Mouse (Mus musculus): ENCODE results near the gene Cdk14. TPM values are rescaled to one million over a fixed set of nuclear protein-coding genes. Genes with fewer than 3 reads are reported as not detected.

The Cdk14 gene
- polyA plus RNA-seq, 1 experiment from 2014 or later: 6.9 TPM

DNA sequence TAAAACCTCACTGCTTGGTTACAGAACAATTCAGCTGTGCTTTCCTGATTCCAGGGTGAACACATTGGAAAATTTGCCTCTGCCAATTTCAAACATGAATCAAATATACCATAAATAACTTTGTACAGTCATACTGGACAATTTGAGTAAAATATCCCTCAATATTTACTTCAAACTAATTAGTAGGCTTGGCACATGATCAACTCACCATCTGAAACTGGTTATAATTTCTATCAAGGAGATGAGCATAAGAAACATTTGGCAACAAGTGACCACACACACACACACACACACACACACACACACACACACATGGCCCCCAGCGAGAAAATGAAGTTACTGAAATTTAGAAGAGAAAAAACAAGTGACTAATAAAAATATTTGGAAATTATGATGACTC is 304.6 kb downstream of the Cdk14 start:
- Histone ChIP-seq H3K27me3 (replicated peaks; ENCODE audit: control insufficient read depth, insufficient read depth, low read length) (no peaks in the 10 kb centered on the region), H3K4me2 (no peak overlapping the region), H3K9me3 (ENCODE audit: control insufficient read depth, low read length) (no peaks in the 10 kb centered on the region), H3K9ac (ENCODE audit: low read depth, low read length) (no peak overlapping the region), H3K27ac (ENCODE audit: low read depth, low read length) (no peak overlapping the region), H3K36me3 (ENCODE audit: control insufficient read depth, insufficient read depth, low read length) (no peaks in the 10 kb centered on the region), H3K4me3 (ENCODE audit: low read depth, low read length) (no peak overlapping the region), H3K4me1 (replicated peaks; ENCODE audit: control insufficient read depth, insufficient read depth, low read length) (no peaks in the 10 kb centered on the region)
- DNase-seq (ENCODE audit: low spot score) (no peak), ATAC-seq (replicated peaks; ENCODE audit: low FRiP score) (no peak)
- WGBS: 82% methylated on average over 1 of the region's 1 CpGs

DNA sequence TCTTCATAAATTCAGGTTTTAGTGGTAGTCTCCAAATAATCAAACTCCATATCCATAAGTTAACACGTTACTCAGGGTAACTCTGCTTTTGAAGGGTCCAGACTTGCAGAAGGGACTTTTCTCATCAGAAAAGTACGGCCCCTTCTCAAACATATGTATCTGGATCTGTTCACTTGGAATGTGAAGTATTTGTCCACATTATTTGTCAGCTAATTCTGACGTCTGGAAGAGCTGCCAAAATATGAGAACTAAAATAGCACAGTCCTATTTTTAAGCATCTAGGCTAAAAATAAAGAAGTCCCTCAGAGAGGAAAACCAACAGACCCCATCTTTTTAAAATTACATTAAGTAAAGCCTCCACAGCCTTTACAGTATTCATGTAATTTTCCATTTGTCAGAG is 310.5 kb downstream of the Cdk14 start:
- H3K4me1 ChIP-seq (replicated peaks; ENCODE audit: control insufficient read depth, insufficient read depth, low read length): no peaks in the 10 kb centered on the region
- H3K36me3 ChIP-seq (ENCODE audit: control insufficient read depth, insufficient read depth, low read length): no peaks in the 10 kb centered on the region
- no peaks in the 10 kb centered on the region for H3K9me3 ChIP-seq (ENCODE audit: control insufficient read depth, low read length)
- DNase-seq (ENCODE audit: low spot score) (no peak), ATAC-seq (replicated peaks; ENCODE audit: low FRiP score) (no peak)
- H3K9ac ChIP-seq (ENCODE audit: low read depth, low read length): no peak overlapping the region
- no peaks in the 10 kb centered on the region for H3K27me3 ChIP-seq (replicated peaks; ENCODE audit: control insufficient read depth, insufficient read depth, low read length)
- H3K4me2 ChIP-seq: no peak overlapping the region
- H3K4me3 ChIP-seq (ENCODE audit: low read depth, low read length): no peak overlapping the region
- H3K27ac ChIP-seq (ENCODE audit: low read depth, low read length): no peak overlapping the region
- WGBS: 52% methylated on average over 3 of the region's 3 CpGs

DNA sequence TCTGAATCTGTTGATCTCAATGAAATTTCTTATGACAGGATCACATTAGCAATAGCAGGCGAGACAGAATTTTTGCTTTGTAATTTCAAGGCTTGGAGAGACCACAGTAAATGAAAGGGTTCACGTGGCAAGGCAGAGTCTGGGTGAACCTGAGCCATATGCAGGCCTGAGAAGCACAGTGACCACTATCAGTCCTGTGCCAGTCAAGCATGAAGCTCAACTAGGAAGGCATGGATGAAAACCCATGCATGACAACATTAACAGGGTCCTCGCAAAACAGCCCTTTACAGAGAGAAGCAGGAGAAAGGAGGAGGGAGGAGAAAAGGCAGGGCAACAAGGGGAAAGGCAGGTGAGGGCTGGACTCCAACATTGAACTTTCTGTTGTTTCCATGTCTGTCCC is 311.1 kb downstream of the Cdk14 start:
- H3K27me3 ChIP-seq (replicated peaks; ENCODE audit: control insufficient read depth, insufficient read depth, low read length): no peaks in the 10 kb centered on the region
- DNase-seq (ENCODE audit: low spot score) (no peak), ATAC-seq (replicated peaks; ENCODE audit: low FRiP score) (no peak)
- H3K4me3 ChIP-seq (ENCODE audit: low read depth, low read length): no peak overlapping the region
- H3K9me3 ChIP-seq (ENCODE audit: control insufficient read depth, low read length): no peaks in the 10 kb centered on the region
- H3K4me2 ChIP-seq: no peak overlapping the region
- H3K36me3 ChIP-seq (ENCODE audit: control insufficient read depth, insufficient read depth, low read length): no peaks in the 10 kb centered on the region
- H3K27ac ChIP-seq (ENCODE audit: low read depth, low read length): no peak overlapping the region
- no peak overlapping the region for H3K9ac ChIP-seq (ENCODE audit: low read depth, low read length)
- no peaks in the 10 kb centered on the region for H3K4me1 ChIP-seq (replicated peaks; ENCODE audit: control insufficient read depth, insufficient read depth, low read length)
- 78% methylated on average over 3 of the region's 3 CpGs for WGBS

GRCm38 (mm10) chr5:5096248-5096915 is 323.7 kb downstream of the Cdk14 start:
- ATAC-seq (replicated peaks; ENCODE audit: low FRiP score): no peak
- no peak for DNase-seq (ENCODE audit: low spot score)
- H3K9me3 ChIP-seq (ENCODE audit: control insufficient read depth, low read length): no peaks in the 10 kb centered on the region
- no peak overlapping the region for H3K4me2 ChIP-seq
- no peak overlapping the region for H3K27ac ChIP-seq (ENCODE audit: low read depth, low read length)
- no peaks in the 10 kb centered on the region for H3K4me1 ChIP-seq (replicated peaks; ENCODE audit: control insufficient read depth, insufficient read depth, low read length)
- no peak overlapping the region for H3K9ac ChIP-seq (ENCODE audit: low read depth, low read length)
- WGBS: 66% methylated on average over 3 of the region's 3 CpGs
- H3K4me3 ChIP-seq (ENCODE audit: low read depth, low read length): no peak overlapping the region
- H3K36me3 ChIP-seq (ENCODE audit: control insufficient read depth, insufficient read depth, low read length): no peaks in the 10 kb centered on the region
- H3K27me3 ChIP-seq (replicated peaks; ENCODE audit: control insufficient read depth, insufficient read depth, low read length): no peaks in the 10 kb centered on the region

DNA sequence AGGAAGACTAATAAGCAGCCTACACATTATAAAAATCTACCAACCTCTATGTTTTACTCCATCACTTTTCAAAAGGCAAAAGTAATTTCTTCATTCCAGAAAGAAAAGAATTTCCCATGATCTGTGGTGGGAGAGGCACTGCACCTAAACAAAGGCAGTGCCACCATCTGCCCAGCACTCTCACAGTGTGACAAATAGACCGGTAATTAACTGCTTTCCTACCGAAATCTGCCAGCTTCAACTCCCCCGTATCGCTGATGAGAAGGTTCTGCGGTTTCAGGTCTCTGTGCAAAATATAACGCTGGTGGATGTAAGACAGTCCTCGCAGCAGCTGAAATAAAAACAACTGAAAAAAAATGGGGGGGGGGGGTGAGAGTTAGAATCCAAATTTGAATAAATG is 327.4 kb downstream of the Cdk14 start:
- no peaks in the 10 kb centered on the region for H3K27me3 ChIP-seq (replicated peaks; ENCODE audit: control insufficient read depth, insufficient read depth, low read length)
- H3K4me3 ChIP-seq (ENCODE audit: low read depth, low read length): no peak overlapping the region
- no peak for DNase-seq (ENCODE audit: low spot score)
- WGBS: 87% methylated on average over 7 of the region's 7 CpGs
- no peaks in the 10 kb centered on the region for H3K4me1 ChIP-seq (replicated peaks; ENCODE audit: control insufficient read depth, insufficient read depth, low read length)
- no peaks in the 10 kb centered on the region for H3K36me3 ChIP-seq (ENCODE audit: control insufficient read depth, insufficient read depth, low read length)
- H3K9ac ChIP-seq (ENCODE audit: low read depth, low read length): no peak overlapping the region
- H3K9me3 ChIP-seq (ENCODE audit: control insufficient read depth, low read length): no peaks in the 10 kb centered on the region
- ATAC-seq (replicated peaks; ENCODE audit: low FRiP score): no peak
- no peak overlapping the region for H3K27ac ChIP-seq (ENCODE audit: low read depth, low read length)
- no peak overlapping the region for H3K4me2 ChIP-seq

DNA sequence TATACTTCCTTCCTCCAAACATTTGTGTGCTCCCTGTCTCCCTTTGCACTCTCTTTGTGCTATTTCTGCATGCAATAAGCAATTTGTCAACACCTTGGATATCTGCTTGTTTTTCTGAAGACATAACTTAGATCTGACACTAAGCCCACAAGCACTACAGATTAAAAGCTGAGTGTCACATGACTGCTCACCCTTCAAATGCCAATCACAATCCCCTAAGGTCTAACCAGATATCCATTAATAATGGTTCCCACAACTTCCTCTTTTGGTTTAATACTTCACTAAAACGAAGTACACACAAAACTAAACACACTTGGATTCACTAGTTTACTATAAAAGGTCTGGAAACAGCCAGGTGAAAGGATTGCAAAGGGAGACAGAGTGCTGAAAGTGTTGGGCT is 348.6 kb downstream of the Cdk14 start:
- H3K9ac ChIP-seq (ENCODE audit: low read depth, low read length): no peak overlapping the region
- DNase-seq (ENCODE audit: low spot score): no peak
- no peaks in the 10 kb centered on the region for H3K27me3 ChIP-seq (replicated peaks; ENCODE audit: control insufficient read depth, insufficient read depth, low read length)
- no peaks in the 10 kb centered on the region for H3K9me3 ChIP-seq (ENCODE audit: control insufficient read depth, low read length)
- H3K4me1 ChIP-seq (replicated peaks; ENCODE audit: control insufficient read depth, insufficient read depth, low read length): no peaks in the 10 kb centered on the region
- ATAC-seq (replicated peaks; ENCODE audit: low FRiP score): no peak
- no peaks in the 10 kb centered on the region for H3K36me3 ChIP-seq (ENCODE audit: control insufficient read depth, insufficient read depth, low read length)
- H3K4me3 ChIP-seq (ENCODE audit: low read depth, low read length): no peak overlapping the region
- WGBS: 46% methylated on average over 1 of the region's 1 CpGs
- no peak overlapping the region for H3K27ac ChIP-seq (ENCODE audit: low read depth, low read length)
- H3K4me2 ChIP-seq: no peak overlapping the region

DNA sequence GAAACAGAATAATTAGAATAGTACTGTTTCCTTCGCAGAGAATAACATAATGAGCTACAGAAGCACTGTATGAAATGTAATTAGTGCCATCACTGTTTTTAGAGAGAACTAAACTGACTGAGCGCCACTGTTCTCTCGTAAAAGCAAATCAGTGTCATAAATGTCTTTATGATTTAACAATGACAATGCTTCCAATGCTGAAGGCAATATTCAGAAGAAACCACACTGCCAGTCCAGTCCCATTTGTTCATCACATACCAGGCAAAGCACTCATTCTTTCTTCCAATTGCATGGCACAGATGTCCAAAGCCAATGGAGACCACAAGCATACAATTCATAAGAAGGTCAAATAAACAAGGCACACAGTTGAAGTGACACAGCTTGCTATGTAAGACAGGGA is 355.4 kb downstream of the Cdk14 start:
- H3K4me3 ChIP-seq (ENCODE audit: low read depth, low read length): no peak overlapping the region
- no peak overlapping the region for H3K4me2 ChIP-seq
- no peaks in the 10 kb centered on the region for H3K27me3 ChIP-seq (replicated peaks; ENCODE audit: control insufficient read depth, insufficient read depth, low read length)
- no peaks in the 10 kb centered on the region for H3K4me1 ChIP-seq (replicated peaks; ENCODE audit: control insufficient read depth, insufficient read depth, low read length)
- H3K9ac ChIP-seq (ENCODE audit: low read depth, low read length): no peak overlapping the region
- no peak for DNase-seq (ENCODE audit: low spot score)
- no peak for ATAC-seq (replicated peaks; ENCODE audit: low FRiP score)
- no peaks in the 10 kb centered on the region for H3K9me3 ChIP-seq (ENCODE audit: control insufficient read depth, low read length)
- H3K27ac ChIP-seq (ENCODE audit: low read depth, low read length): no peak overlapping the region
- 81% methylated on average over 3 of the region's 3 CpGs for WGBS
- no peaks in the 10 kb centered on the region for H3K36me3 ChIP-seq (ENCODE audit: control insufficient read depth, insufficient read depth, low read length)

GRCm38 (mm10) chr5:5056102-5056883 is 363.8 kb downstream of the Cdk14 start:
- 44% methylated on average over 4 of the region's 4 CpGs for WGBS
- H3K4me1 ChIP-seq (replicated peaks; ENCODE audit: control insufficient read depth, insufficient read depth, low read length): no peaks in the 10 kb centered on the region; the same call in 1 of the 2 replicates
- DNase-seq (ENCODE audit: low spot score): no peak
- no peak overlapping the region for H3K4me2 ChIP-seq
- H3K9ac ChIP-seq (ENCODE audit: low read depth, low read length): no peak overlapping the region
- no peaks in the 10 kb centered on the region for H3K9me3 ChIP-seq (ENCODE audit: control insufficient read depth, low read length)
- H3K27me3 ChIP-seq (replicated peaks; ENCODE audit: control insufficient read depth, insufficient read depth, low read length): no peaks in the 10 kb centered on the region
- H3K36me3 ChIP-seq (ENCODE audit: control insufficient read depth, insufficient read depth, low read length): no peaks in the 10 kb centered on the region
- H3K4me3 ChIP-seq (ENCODE audit: low read depth, low read length): no peak overlapping the region
- no peak overlapping the region for H3K27ac ChIP-seq (ENCODE audit: low read depth, low read length)
- ATAC-seq (replicated peaks; ENCODE audit: low FRiP score): no peak

- Histone ChIP-seq H3K27ac (ENCODE audit: low read depth, low read length) (no peak overlapping the region), H3K27me3 (replicated peaks; ENCODE audit: control insufficient read depth, insufficient read depth, low read length) (no peaks in the 10 kb centered on the region), H3K9me3 (ENCODE audit: control insufficient read depth, low read length) (no peaks in the 10 kb centered on the region), H3K9ac (ENCODE audit: low read depth, low read length) (no peak overlapping the region), H3K36me3 (ENCODE audit: control insufficient read depth, insufficient read depth, low read length) (no peaks in the 10 kb centered on the region), H3K4me1 (replicated peaks; ENCODE audit: control insufficient read depth, insufficient read depth, low read length) (no peaks in the 10 kb centered on the region; the same call in 1 of the 2 replicates), H3K4me3 (ENCODE audit: low read depth, low read length) (no peak overlapping the region), H3K4me2 (no peak overlapping the region)
- ATAC-seq (replicated peaks; ENCODE audit: low FRiP score): no peak
- no peak for DNase-seq (ENCODE audit: low spot score)
- WGBS: 74% methylated on average over 1 of the region's 1 CpGs
Measured at GRCm38 (mm10) chr5:5055494-5055893, 364.6 kb downstream of the Cdk14 start.
